Mouse (Mus musculus) kidney, adult 2 months (tissue): ENCODE results near the gene Kcna7. TPM values are rescaled to one million over a fixed set of nuclear protein-coding genes. Genes with fewer than 3 reads are reported as not detected.
"Not testable (repeated sequence)": the region's sequence is repeated elsewhere in the genome, so short reads cannot be mapped to it uniquely, and the experiment has no call there.

Source experiments
- DNase-seq: peaks from one replicate; pipeline ENCODE4 v3.0.0; 2021
- H3K27ac ChIP-seq: fragments of 200-500 bp; 2 replicates; pipeline ENCODE4 v1.5.1; 2012; ENCODE audit warnings: low read depth, low read length, control low read depth, inconsistent platforms; ENCODE audit not compliant: insufficient read depth
- H3K27me3 ChIP-seq: fragments of 200-500 bp; replicated peaks from 2 replicates; pipeline ENCODE4 v1.6.1; 2012; ENCODE audit warnings: mild to moderate bottlenecking, moderate library complexity, low read length, inconsistent platforms; ENCODE audit not compliant: control insufficient read depth, insufficient read depth
- H3K36me3 ChIP-seq: fragments of 200-500 bp; 2 replicates; pipeline ENCODE4 v1.6.1; 2012; ENCODE audit warnings: mild to moderate bottlenecking, moderate library complexity, low read length, inconsistent platforms; ENCODE audit not compliant: control insufficient read depth, insufficient read depth
- H3K4me1 ChIP-seq: fragments of 200-500 bp; 2 replicates; pipeline ENCODE4 v1.6.1; 2011; ENCODE audit warnings: low read length; ENCODE audit not compliant: control insufficient read depth, insufficient read depth
- H3K4me3 ChIP-seq: fragments of 200-500 bp; 2 replicates; pipeline ENCODE4 v1.5.1; 2011; ENCODE audit warnings: mild to moderate bottlenecking, low read depth, low read length, control low read depth; ENCODE audit not compliant: insufficient read depth
- CTCF ChIP-seq: fragments of 200-500 bp; conservative IDR thresholded peaks from 2 replicates; pipeline ENCODE4 v1.5.1; 2011; ENCODE audit warnings: low read depth, mild to moderate bottlenecking, control low read depth, low read length, moderate library complexity, mixed read lengths; ENCODE audit not compliant: insufficient read depth, insufficient read length
- POLR2A ChIP-seq: fragments of 200-500 bp; IDR thresholded peaks from one replicate; pipeline ENCODE4 v1.6.1; 2011; ENCODE audit warnings: low read depth, low read length, control low read depth
- WGBS: fragments of 180-500 bp; shearing (Covaris S2); methylation state at CpG from one replicate; pipeline ENCODE4 v1.1.7; 2018; 5-methylcytosine and 5-hydroxymethylcytosine counted together
- polyA plus RNA-seq: library from polyadenylated mRNA; depleted of rRNA; stranded (reverse); fragments of >200 nt; gene quantifications from 2 replicates; pipeline ENCODE4 v1.2.3, GENCODE M21; 2012; rRNA removed

The Kcna7 gene
- 0.07 and 0.91 TPM in 2 replicates for polyA plus RNA-seq

DNA sequence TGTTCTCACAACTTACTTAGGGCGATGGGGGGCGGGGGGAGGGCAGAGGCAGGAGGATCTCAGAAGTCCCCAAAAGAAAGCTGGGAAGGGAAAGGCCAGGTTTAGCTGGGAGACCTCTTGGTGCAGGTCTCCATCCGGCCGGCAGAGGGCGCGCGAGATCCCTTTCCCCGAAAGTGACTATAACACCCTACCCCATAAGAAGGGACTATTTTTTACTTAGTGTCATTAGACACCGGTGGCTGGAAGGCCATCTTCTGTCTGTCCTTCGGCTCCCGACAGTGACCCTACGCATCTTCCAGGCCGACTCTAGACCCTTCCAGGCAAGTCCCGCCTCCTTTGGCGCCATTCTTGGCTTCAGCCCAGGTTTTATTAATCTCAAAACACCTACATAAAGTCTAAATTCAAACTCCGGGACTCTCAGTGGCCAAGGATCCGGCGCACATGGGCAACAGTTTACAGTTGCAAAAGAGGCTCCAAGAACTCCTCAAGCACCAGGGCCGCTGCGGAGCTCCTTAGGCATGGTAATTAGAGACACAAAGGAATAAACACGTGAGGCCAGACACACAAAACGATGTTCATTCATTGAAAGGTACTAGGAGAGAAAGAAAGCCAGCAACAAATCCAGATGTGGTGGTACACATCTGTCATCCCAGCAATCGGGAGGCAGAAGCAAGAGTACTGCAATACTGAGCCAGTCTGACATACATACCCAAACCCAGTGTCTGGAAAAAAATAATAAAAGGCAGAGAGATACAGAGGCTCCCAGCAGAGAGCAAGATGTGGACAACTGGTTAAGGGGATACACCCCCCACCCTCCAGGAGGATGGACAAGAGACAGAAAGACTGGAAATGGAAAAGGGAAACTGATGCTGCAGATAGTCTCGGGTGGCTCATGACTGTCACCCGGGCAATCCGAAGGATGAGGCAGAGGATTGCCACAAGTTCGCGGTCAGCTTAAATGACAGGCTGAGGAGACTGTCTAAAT, at the start of gene Kcna7:
Gene Kcna7 (plus strand): TSS at position 563 of the 985 bp plus-strand sequence.
- Histone ChIP-seq H3K27me3 (no peaks in the 10 kb centered on the region), H3K36me3 (no peaks in the 10 kb centered on the region), H3K27ac (no peak within 1 kb of the TSS), H3K4me3 (peak within 1 kb of the TSS; percentile 60), H3K4me1 (no peaks in the 10 kb centered on the region)
- WGBS: 10% methylated on average over 28 of the region's 28 CpGs
- TF ChIP-seq POLR2A: no peak
- peak; percentile 81 for TF ChIP-seq CTCF
- peak; percentile 77 for DNase-seq

DNA sequence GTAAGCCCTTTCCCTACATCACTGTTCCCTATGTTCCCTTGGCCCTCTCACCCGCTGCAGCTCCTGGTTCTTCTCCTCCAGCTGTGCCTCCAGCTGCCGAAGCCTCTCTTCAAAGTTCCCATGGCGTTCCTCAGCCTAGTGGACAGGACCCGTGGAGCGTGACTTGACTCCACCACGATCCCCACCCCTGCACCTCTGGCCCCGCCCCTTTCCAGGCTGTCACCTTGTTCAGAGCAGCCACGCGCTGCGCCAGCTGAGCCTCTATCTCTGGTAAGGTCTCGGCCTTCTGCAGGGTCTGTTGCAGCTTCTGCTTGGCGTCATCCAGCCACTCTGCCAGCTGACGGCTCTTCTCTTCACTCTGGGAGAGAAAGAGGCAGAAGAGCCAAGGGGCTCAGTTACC, 49.4 kb upstream of the Kcna7 start:
- TF ChIP-seq CTCF (no peak), POLR2A (no peak)
- 26% methylated on average over 13 of the region's 13 CpGs for WGBS
- Histone ChIP-seq H3K36me3 (no peaks in the 10 kb centered on the region), H3K27ac (no peak overlapping the region), H3K27me3 (no peaks in the 10 kb centered on the region), H3K4me1 (no peaks in the 10 kb centered on the region), H3K4me3 (no peak overlapping the region)
- no peak for DNase-seq

DNA sequence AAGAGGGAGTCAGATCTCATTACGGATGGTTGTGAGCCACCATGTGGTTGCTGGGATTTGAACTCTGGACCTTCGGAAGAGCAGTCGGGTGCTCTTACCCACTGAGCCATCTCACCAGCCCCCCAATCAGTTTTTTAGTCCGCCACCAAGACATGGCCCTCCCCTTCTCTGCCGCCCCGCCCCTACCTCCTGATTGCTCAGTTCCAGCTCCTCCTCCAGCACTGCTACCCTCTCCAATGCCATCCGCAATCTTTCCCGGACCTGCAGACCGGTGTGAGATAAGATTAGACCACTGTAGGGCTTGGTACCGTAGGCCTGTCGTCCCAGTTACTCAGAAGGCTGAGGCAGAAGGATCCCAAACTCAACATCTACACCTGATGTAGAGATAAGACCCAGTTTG, 46.4 kb upstream of the Kcna7 start:
- not testable (repeated sequence) for DNase-seq, H3K27ac ChIP-seq, H3K4me1 ChIP-seq, H3K36me3 ChIP-seq, H3K27me3 ChIP-seq, H3K4me3 ChIP-seq
- 63% methylated on average over 11 of the region's 11 CpGs for WGBS

DNA sequence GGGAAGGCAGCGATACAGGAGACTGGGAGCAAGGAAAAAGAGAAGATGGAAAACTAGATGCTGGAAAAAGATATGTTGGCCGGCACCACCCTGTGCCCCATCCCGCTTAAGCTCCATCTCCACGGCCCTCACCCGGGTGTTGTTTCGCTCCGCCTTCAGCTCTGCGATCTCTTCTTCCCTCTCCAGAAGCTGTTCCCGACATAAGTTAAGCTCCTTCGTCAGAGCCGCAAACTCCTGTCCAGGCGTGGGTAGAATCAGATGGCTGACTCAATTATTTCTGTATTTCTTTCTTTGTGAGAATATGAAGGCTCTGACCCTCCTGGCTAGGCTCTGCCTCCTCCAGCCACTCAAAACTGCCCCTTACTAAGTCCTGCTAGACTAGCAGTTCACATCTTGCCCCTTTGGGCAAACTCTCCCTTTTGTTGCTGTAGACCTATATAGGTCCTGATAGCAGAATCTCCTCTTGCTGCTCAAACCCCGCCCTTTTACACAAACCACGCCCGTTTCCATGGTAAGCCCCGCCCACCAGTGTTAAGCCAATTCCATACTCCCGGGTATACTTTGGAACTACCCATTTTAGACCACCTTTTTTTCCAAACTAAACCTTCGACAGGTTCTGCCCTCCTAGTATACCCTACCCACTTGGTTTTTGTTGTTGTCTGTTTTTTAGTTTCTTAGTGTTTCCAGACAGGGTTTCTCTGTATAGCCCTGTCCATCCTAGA, 44.9 kb upstream of the Kcna7 start:
- Histone ChIP-seq H3K4me3 (no peak overlapping the region), H3K27me3 (no peaks in the 10 kb centered on the region), H3K27ac (no peak overlapping the region), H3K4me1 (no peaks in the 10 kb centered on the region), H3K36me3 (no peaks in the 10 kb centered on the region)
- 46% methylated on average over 18 of the region's 18 CpGs for WGBS
- TF ChIP-seq CTCF (no peak), POLR2A (no peak)
- DNase-seq: no peak

DNA sequence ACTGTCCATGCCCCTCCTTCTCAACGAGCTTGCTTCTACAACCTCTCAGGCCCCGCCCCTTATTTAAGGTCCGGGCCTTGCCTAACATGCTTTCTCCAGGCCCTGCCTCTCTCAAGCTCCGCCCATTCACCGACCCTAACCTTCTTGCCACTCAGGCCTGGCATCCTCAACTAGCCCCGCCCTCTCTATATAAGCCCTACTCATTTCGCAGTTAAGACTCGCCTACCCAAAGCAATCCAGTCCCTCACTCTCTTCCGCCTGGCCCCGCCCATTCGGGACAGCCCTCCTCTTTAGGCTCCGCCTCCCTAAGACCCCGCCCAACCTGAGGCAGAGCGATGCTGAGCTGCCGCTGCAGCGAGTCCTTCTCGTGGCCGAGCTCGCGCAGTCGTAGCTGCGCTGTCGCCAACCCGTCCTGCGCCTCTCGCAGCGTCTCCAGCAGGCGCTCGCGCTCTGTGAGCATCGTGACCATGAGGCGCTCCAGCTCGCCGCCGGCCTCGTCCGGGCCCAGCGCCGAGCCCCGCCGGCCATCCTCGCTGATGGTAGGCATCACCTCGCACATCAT, 44.1 kb upstream of the Kcna7 start:
- DNase-seq: peak; percentile 70
- H3K27me3 ChIP-seq: no peaks in the 10 kb centered on the region
- 2% methylated on average over 43 of the region's 43 CpGs for WGBS

DNA sequence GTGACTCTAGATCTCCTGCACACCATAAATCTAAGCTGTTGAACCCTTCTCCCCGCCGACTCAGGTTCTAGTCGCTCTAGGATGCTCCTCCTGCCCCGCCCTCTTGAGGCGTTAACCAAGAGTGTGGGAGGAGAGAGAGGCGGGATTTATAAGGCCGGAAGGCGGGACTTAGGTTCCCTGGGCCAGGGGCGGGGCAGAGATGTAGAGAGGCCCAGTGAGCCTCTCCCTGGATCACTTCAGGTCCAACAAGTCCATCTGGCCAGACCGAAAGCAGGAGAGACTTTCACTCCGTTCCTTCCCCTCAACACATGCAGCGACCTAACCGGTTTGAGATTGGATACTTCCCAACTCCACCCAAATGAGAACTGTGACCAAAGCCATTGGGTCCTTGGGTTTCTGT, 42.7 kb upstream of the Kcna7 start:
- H3K4me1 ChIP-seq: no peaks in the 10 kb centered on the region
- no peaks in the 10 kb centered on the region for H3K36me3 ChIP-seq
- H3K4me3 ChIP-seq: no peak overlapping the region
- H3K27ac ChIP-seq: no peak overlapping the region
- 9% methylated on average over 13 of the region's 13 CpGs for WGBS
- H3K27me3 ChIP-seq: no peaks in the 10 kb centered on the region
- peak; percentile 41 for DNase-seq
- no peak for TF ChIP-seq POLR2A
- no peak for TF ChIP-seq CTCF

More for the DNA sequence above, 44.1 kb upstream of the Kcna7 start:
- Histone ChIP-seq H3K4me3 (peak overlapping the region; percentile 23; the same call in 1 of the 2 replicates), H3K27ac (no peak overlapping the region), H3K36me3 (no peaks in the 10 kb centered on the region), H3K4me1 (no peaks in the 10 kb centered on the region)
- TF ChIP-seq CTCF: no peak
- TF ChIP-seq POLR2A: peak; percentile 7

DNA sequence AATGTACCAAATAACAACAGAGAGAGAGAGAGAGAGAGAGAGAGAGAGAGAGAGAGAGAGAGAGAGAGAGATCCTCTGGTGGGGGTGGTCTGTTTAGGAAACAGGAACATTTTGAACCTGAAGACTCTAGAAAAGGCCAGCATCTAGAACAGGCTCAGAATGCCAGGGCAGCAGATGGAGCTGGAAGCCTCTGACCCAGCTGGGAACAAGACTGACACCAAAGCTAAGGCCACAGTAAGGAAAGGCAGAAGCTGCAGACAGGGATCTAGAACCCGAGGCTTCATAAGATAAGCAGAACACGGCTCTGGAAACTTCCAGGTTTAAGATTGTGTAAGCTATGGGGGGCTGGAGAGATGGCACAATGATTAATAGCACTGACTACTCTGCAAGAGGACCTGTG, 41.5 kb upstream of the Kcna7 start:
- WGBS: 90% methylated on average over 2 of the region's 2 CpGs
- no peak for DNase-seq
- H3K27me3 ChIP-seq: no peaks in the 10 kb centered on the region
- H3K4me3 ChIP-seq: no peak overlapping the region
- H3K4me1 ChIP-seq: no peaks in the 10 kb centered on the region
- TF ChIP-seq CTCF (no peak), POLR2A (no peak)
- no peaks in the 10 kb centered on the region for H3K36me3 ChIP-seq
- no peak overlapping the region for H3K27ac ChIP-seq
